Mouse (Mus musculus) heart, embryonic 14.5 days (tissue): Measurements from ENCODE around the gene Ccdc60. TPM values are rescaled to one million over a fixed set of nuclear protein-coding genes. Genes with fewer than 3 reads are reported as not detected.

Source experiments
- ATAC-seq: fragments of 200-750 bp; cut with Nextera tagmentation; 2 replicates; pipeline ENCODE4 v1.8.0; 2017; ENCODE audit warnings: low read depth, moderate TSS enrichment; ENCODE audit not compliant: insufficient number of reproducible peaks, insufficient read depth, low FRiP score
- H3K27ac ChIP-seq, 2 experiments: fragments of 200-500 bp in 1 of 2; fragments of 300-500 bp in 1 of 2; sonication (generic) in 1 of 2; replicated peaks in 1 of 2; 2 replicates each; pipeline ENCODE4 v1.5.1; 2012 to 2014; ENCODE audit warnings: low read depth in 2 of 2, low read length in 2 of 2, control low read depth in 1 of 2, mild to moderate bottlenecking in 1 of 2, mixed read lengths in 1 of 2; ENCODE audit not compliant: control insufficient read depth in 1 of 2, insufficient read depth in 1 of 2
- H3K27me3 ChIP-seq: fragments of 300-500 bp; sonication (generic); 2 replicates; pipeline ENCODE4 v1.6.1; 2014; ENCODE audit warnings: mild to moderate bottlenecking, low read length, control low read depth; ENCODE audit not compliant: control insufficient read depth, insufficient read depth
- H3K36me3 ChIP-seq: fragments of 300-500 bp; sonication (generic); 2 replicates; pipeline ENCODE4 v1.6.1; 2014; ENCODE audit warnings: mild to moderate bottlenecking, control low read depth, low read length, mixed read lengths; ENCODE audit not compliant: control insufficient read depth, insufficient read depth
- H3K4me1 ChIP-seq, 2 experiments: fragments of 200-500 bp in 1 of 2; fragments of 300-500 bp in 1 of 2; sonication (generic) in 1 of 2; 2 replicates each; pipeline ENCODE4 v1.6.1; 2012 to 2014; ENCODE audit warnings: low read length in 2 of 2, control low read depth in 1 of 2, mixed read lengths in 1 of 2; ENCODE audit not compliant: control insufficient read depth in 2 of 2, insufficient read depth in 2 of 2
- H3K4me2 ChIP-seq: fragments of 300-500 bp; sonication (generic); 2 replicates; pipeline ENCODE4 v1.6.1; 2014; ENCODE audit warnings: mild to moderate bottlenecking, low read length
- H3K4me3 ChIP-seq, 2 experiments: fragments of 200-500 bp in 1 of 2; fragments of 300-500 bp in 1 of 2; sonication (generic) in 1 of 2; 2 replicates each; pipeline ENCODE4 v1.5.1; 2012 to 2014; ENCODE audit warnings: low read length in 2 of 2, mild to moderate bottlenecking in 2 of 2, control low read depth in 1 of 2, low read depth in 1 of 2, moderate library complexity in 1 of 2; ENCODE audit not compliant: control insufficient read depth in 1 of 2, insufficient read depth in 1 of 2
- H3K9ac ChIP-seq: fragments of 300-500 bp; sonication (generic); 2 replicates; pipeline ENCODE4 v1.6.1; 2014; ENCODE audit warnings: mild to moderate bottlenecking, low read length
- H3K9me3 ChIP-seq: fragments of 300-500 bp; sonication (generic); 2 replicates; pipeline ENCODE4 v1.6.1; 2016; ENCODE audit warnings: low read length, control low read depth; ENCODE audit not compliant: control insufficient read depth
- WGBS: fragments of 180-500 bp; shearing (Covaris S2); extraction: QIAGEN DNeasy Blood & Tissue Kit; methylation state at CpG from one replicate; pipeline ENCODE4 v1.1.7; 2014; 5-methylcytosine and 5-hydroxymethylcytosine counted together
- polyA plus RNA-seq: library from polyadenylated mRNA; unstranded; fragments of >200 nt; fragmentation: Nextera tagmentation; extraction: Ambion mirVana; gene quantifications from 2 replicates; pipeline ENCODE4 v1.2.1, GENCODE M21; 2014

Ccdc60 gene
- polyA plus RNA-seq, 1 experiment from 2014 or later: 0.66 TPM

GRCm38 (mm10) chr5:116271511-116272227 lies 17.1 kb downstream of the Ccdc60 start:
- peak; percentile 62 for ATAC-seq
- Histone ChIP-seq H3K9me3 (0 out of 2 replicates have a peak, but pooled peaks cover 5% of the 10 kb centered on the region), H3K4me2 (peak overlapping the region; percentile 61), H3K4me1 (peaks cover 19% of the 10 kb centered on the region in 2 experiments), H3K36me3 (no peaks in the 10 kb centered on the region), H3K27ac (peak overlapping the region; percentile 25 to 43), H3K27me3 (no peaks in the 10 kb centered on the region), H3K9ac (peak overlapping the region; percentile 17; the same call in 1 of the 2 replicates), H3K4me3 (peak overlapping the region; percentile 29 to 30)
- WGBS: 11% methylated on average over 17 of the region's 17 CpGs

- H3K9me3 ChIP-seq: no peaks in the 10 kb centered on the region
- H3K27me3 ChIP-seq: no peaks in the 10 kb centered on the region
- H3K4me2 ChIP-seq: no peak overlapping the region
- no peak overlapping the region for H3K4me3 ChIP-seq
- no peak overlapping the region for H3K9ac ChIP-seq
- no peaks in the 10 kb centered on the region for H3K36me3 ChIP-seq
- peaks cover 19% of the 10 kb centered on the region in 2 experiments for H3K4me1 ChIP-seq
- 87% methylated on average over 17 of the region's 17 CpGs for WGBS
- ATAC-seq: no peak
- H3K27ac ChIP-seq: no peak overlapping the region
Measured at GRCm38 (mm10) chr5:116269212-116270145, 19.3 kb downstream of the Ccdc60 start.

- Histone ChIP-seq H3K9ac (no peak overlapping the region), H3K9me3 (no peaks in the 10 kb centered on the region), H3K27me3 (no peaks in the 10 kb centered on the region), H3K4me2 (no peak overlapping the region), H3K4me3 (no peak overlapping the region), H3K4me1 (no peaks in the 10 kb centered on the region), H3K27ac (no peak overlapping the region), H3K36me3 (no peaks in the 10 kb centered on the region)
- ATAC-seq: no peak
- WGBS: 86% methylated on average over 2 of the region's 2 CpGs
Measured at GRCm38 (mm10) chr5:116262689-116263088, 26.1 kb downstream of the Ccdc60 start.

- H3K27me3 ChIP-seq: no peaks in the 10 kb centered on the region
- H3K4me3 ChIP-seq: no peak overlapping the region
- H3K9ac ChIP-seq: no peak overlapping the region
- H3K36me3 ChIP-seq: no peaks in the 10 kb centered on the region
- no peaks in the 10 kb centered on the region for H3K9me3 ChIP-seq
- no peak overlapping the region for H3K27ac ChIP-seq
- 88% methylated on average over 5 of the region's 5 CpGs for WGBS
- H3K4me2 ChIP-seq: no peak overlapping the region
- H3K4me1 ChIP-seq: no peaks in the 10 kb centered on the region
- no peak for ATAC-seq
Measured at GRCm38 (mm10) chr5:116261944-116262343, 26.8 kb downstream of the Ccdc60 start.

- ATAC-seq: no peak
- no peak overlapping the region for H3K4me2 ChIP-seq
- H3K9ac ChIP-seq: no peak overlapping the region
- no peaks in the 10 kb centered on the region for H3K9me3 ChIP-seq
- H3K36me3 ChIP-seq: no peaks in the 10 kb centered on the region
- 78% methylated on average over 5 of the region's 5 CpGs for WGBS
- no peaks in the 10 kb centered on the region for H3K4me1 ChIP-seq
- no peak overlapping the region for H3K27ac ChIP-seq
- no peak overlapping the region for H3K4me3 ChIP-seq
- no peaks in the 10 kb centered on the region for H3K27me3 ChIP-seq
Measured at GRCm38 (mm10) chr5:116260356-116260755, 28.4 kb downstream of the Ccdc60 start.

GRCm38 (mm10) chr5:116258321-116258860 lies 30.4 kb downstream of the Ccdc60 start:
- Histone ChIP-seq H3K9me3 (no peaks in the 10 kb centered on the region), H3K9ac (no peak overlapping the region), H3K4me2 (no peak overlapping the region), H3K27ac (no peak overlapping the region), H3K36me3 (no peaks in the 10 kb centered on the region), H3K4me3 (no peak overlapping the region), H3K27me3 (no peaks in the 10 kb centered on the region), H3K4me1 (no peaks in the 10 kb centered on the region)
- 55% methylated on average over 8 of the region's 8 CpGs for WGBS
- no peak for ATAC-seq

- no peaks in the 10 kb centered on the region for H3K27me3 ChIP-seq
- no peaks in the 10 kb centered on the region for H3K36me3 ChIP-seq
- ATAC-seq: no peak
- H3K9ac ChIP-seq: no peak overlapping the region
- H3K4me1 ChIP-seq: no peaks in the 10 kb centered on the region
- 79% methylated on average over 4 of the region's 4 CpGs for WGBS
- H3K4me2 ChIP-seq: no peak overlapping the region
- no peak overlapping the region for H3K4me3 ChIP-seq
- H3K9me3 ChIP-seq: no peaks in the 10 kb centered on the region
- H3K27ac ChIP-seq: no peak overlapping the region
Measured at GRCm38 (mm10) chr5:116253914-116254313, 34.9 kb downstream of the Ccdc60 start.
